Mouse (Mus musculus): ENCODE measurements around the gene Trio.

DNA sequence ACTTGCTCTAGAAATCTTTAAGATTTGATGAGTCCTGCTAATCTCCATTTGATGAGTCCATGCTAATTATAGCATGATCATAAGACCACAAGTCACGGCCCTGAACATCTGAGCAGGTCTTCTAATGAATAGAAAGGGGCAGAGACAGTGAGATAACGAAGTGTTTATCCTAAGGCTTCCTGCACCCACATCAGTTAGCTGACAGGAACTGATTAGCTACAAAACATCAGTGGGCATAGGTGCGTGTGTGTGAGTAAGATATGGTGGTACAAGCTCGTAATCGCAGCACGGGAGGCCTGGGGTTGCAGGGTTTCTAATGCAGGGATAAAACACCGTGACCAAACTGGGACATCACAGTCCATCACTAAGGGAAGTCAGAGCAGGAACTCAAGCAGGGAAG lies 37.7 kb downstream of the Trio start:
- TF ChIP-seq CTCF (IDR thresholded peaks at IDR 0.05; ENCODE audit: extremely low read depth, insufficient read length, insufficient replicate concordance, low read depth, low read length) = no peak
- TF ChIP-seq POLR2A (IDR thresholded peaks at IDR 0.05; ENCODE audit: low read depth, low read length) = no peak
